Mouse (Mus musculus): ENCODE results near the gene Tmprss9. TPM values are rescaled to one million over a fixed set of nuclear protein-coding genes. Genes with fewer than 3 reads are reported as not detected.

Tmprss9 gene
- polyA plus RNA-seq, 1 experiment from 2014 or later = 0.08 TPM

GRCm38 (mm10) chr10:80895697-80896096, 24.0 kb downstream of the Tmprss9 start:
- Histone ChIP-seq H3K4me2 (replicated peaks; ENCODE audit: low read depth, low read length) (no peak overlapping the region), H3K36me3 (ENCODE audit: control insufficient read depth, insufficient read depth, low read length) (peaks cover 12% of the 10 kb centered on the region), H3K4me1 (ENCODE audit: control insufficient read depth, insufficient read depth, low read length) (peaks cover 9% of the 10 kb centered on the region), H3K4me3 (ENCODE audit: low read length) (no peak overlapping the region), H3K27ac (ENCODE audit: low read depth, low read length) (no peak overlapping the region), H3K9me3 (ENCODE audit: control insufficient read depth, low read length) (0 out of 2 replicates have a peak, but pooled peaks cover 2% of the 10 kb centered on the region), H3K9ac (ENCODE audit: low read depth, low read length) (no peak overlapping the region), H3K27me3 (ENCODE audit: control insufficient read depth, insufficient read depth, low read length) (no peaks in the 10 kb centered on the region)
- 82% methylated on average over 6 of the region's 6 CpGs for WGBS
- ATAC-seq (ENCODE audit: low FRiP score, low TSS enrichment) = no peak

GRCm38 (mm10) chr10:80896581-80897485, 25.2 kb downstream of the Tmprss9 start:
- H3K4me1 ChIP-seq (ENCODE audit: control insufficient read depth, insufficient read depth, low read length) = peaks cover 9% of the 10 kb centered on the region
- 0 out of 2 replicates have a peak, but pooled peaks cover 2% of the 10 kb centered on the region for H3K9me3 ChIP-seq (ENCODE audit: control insufficient read depth, low read length)
- no peak overlapping the region for H3K4me2 ChIP-seq (replicated peaks; ENCODE audit: low read depth, low read length)
- H3K27ac ChIP-seq (ENCODE audit: low read depth, low read length) = no peak overlapping the region
- no peak overlapping the region for H3K4me3 ChIP-seq (ENCODE audit: low read length)
- no peak overlapping the region for H3K9ac ChIP-seq (ENCODE audit: low read depth, low read length)
- no peak for ATAC-seq (ENCODE audit: low FRiP score, low TSS enrichment)
- H3K27me3 ChIP-seq (ENCODE audit: control insufficient read depth, insufficient read depth, low read length) = no peaks in the 10 kb centered on the region
- 72% methylated on average over 24 of the region's 24 CpGs for WGBS
- H3K36me3 ChIP-seq (ENCODE audit: control insufficient read depth, insufficient read depth, low read length) = peaks cover 14% of the 10 kb centered on the region

- H3K4me2 ChIP-seq (replicated peaks; ENCODE audit: low read depth, low read length) = 0 out of 2 replicates have a peak overlapping the region, but pooled peaks have one; percentile 4
- no peak overlapping the region for H3K4me3 ChIP-seq (ENCODE audit: low read length)
Measured at GRCm38 (mm10) chr10:80897861-80898510, 26.3 kb downstream of the Tmprss9 start.

GRCm38 (mm10) chr10:80899074-80899473, 27.4 kb downstream of the Tmprss9 start:
- Histone ChIP-seq H3K4me1 (ENCODE audit: control insufficient read depth, insufficient read depth, low read length) (peaks cover 9% of the 10 kb centered on the region), H3K36me3 (ENCODE audit: control insufficient read depth, insufficient read depth, low read length) (peaks cover 35% of the 10 kb centered on the region), H3K9ac (ENCODE audit: low read depth, low read length) (0 out of 2 replicates have a peak overlapping the region, but pooled peaks have one; percentile 79), H3K4me2 (replicated peaks; ENCODE audit: low read depth, low read length) (peak overlapping the region; percentile 75; the same call in 1 of the 2 replicates), H3K27ac (ENCODE audit: low read depth, low read length) (no peak overlapping the region), H3K4me3 (ENCODE audit: low read length) (no peak overlapping the region; the same call in 1 of the 2 replicates), H3K27me3 (ENCODE audit: control insufficient read depth, insufficient read depth, low read length) (no peaks in the 10 kb centered on the region), H3K9me3 (ENCODE audit: control insufficient read depth, low read length) (no peaks in the 10 kb centered on the region)
- WGBS = 82% methylated on average over 8 of the region's 8 CpGs
- ATAC-seq (ENCODE audit: low FRiP score, low TSS enrichment) = no peak

More at GRCm38 (mm10) chr10:80897861-80898510, 26.3 kb downstream of the Tmprss9 start:
- 0 out of 2 replicates have a peak overlapping the region, but pooled peaks have one; percentile 31 for H3K9ac ChIP-seq (ENCODE audit: low read depth, low read length)
- H3K27me3 ChIP-seq (ENCODE audit: control insufficient read depth, insufficient read depth, low read length) = no peaks in the 10 kb centered on the region
- no peak overlapping the region for H3K27ac ChIP-seq (ENCODE audit: low read depth, low read length)
- ATAC-seq (ENCODE audit: low FRiP score, low TSS enrichment) = no peak
- 38% methylated on average over 41 of the region's 41 CpGs for WGBS
- H3K4me1 ChIP-seq (ENCODE audit: control insufficient read depth, insufficient read depth, low read length) = peaks cover 9% of the 10 kb centered on the region
- H3K36me3 ChIP-seq (ENCODE audit: control insufficient read depth, insufficient read depth, low read length) = peaks cover 24% of the 10 kb centered on the region
- H3K9me3 ChIP-seq (ENCODE audit: control insufficient read depth, low read length) = no peaks in the 10 kb centered on the region

- peaks cover 42% of the 10 kb centered on the region for H3K36me3 ChIP-seq (ENCODE audit: control insufficient read depth, insufficient read depth, low read length)
- H3K27me3 ChIP-seq (ENCODE audit: control insufficient read depth, insufficient read depth, low read length) = no peaks in the 10 kb centered on the region
- H3K27ac ChIP-seq (ENCODE audit: low read depth, low read length) = no peak overlapping the region
- ATAC-seq (ENCODE audit: low FRiP score, low TSS enrichment) = no peak; the same call in 1 of the 2 replicates
- peak overlapping the region; percentile 75 for H3K4me2 ChIP-seq (replicated peaks; ENCODE audit: low read depth, low read length)
- H3K4me1 ChIP-seq (ENCODE audit: control insufficient read depth, insufficient read depth, low read length) = peaks cover 9% of the 10 kb centered on the region
- 10% methylated on average over 25 of the region's 25 CpGs for WGBS
- peak overlapping the region; percentile 83 for H3K4me3 ChIP-seq (ENCODE audit: low read length)
- H3K9me3 ChIP-seq (ENCODE audit: control insufficient read depth, low read length) = no peaks in the 10 kb centered on the region
- peak overlapping the region; percentile 79 for H3K9ac ChIP-seq (ENCODE audit: low read depth, low read length)
Measured at GRCm38 (mm10) chr10:80899591-80900317, 28.1 kb downstream of the Tmprss9 start.

GRCm38 (mm10) chr10:80900318-80901247, 28.9 kb downstream of the Tmprss9 start, which contains the start of gene Timm13:
TSS of gene Timm13 (minus strand) at chr10:80900969.
- ATAC-seq (ENCODE audit: low FRiP score, low TSS enrichment) = peak; percentile 94
- peak within 1 kb of the TSS; percentile 75 for H3K4me2 ChIP-seq (replicated peaks; ENCODE audit: low read depth, low read length)
- peaks cover 49% of the 10 kb centered on the region for H3K36me3 ChIP-seq (ENCODE audit: control insufficient read depth, insufficient read depth, low read length)
- H3K27me3 ChIP-seq (ENCODE audit: control insufficient read depth, insufficient read depth, low read length) = no peaks in the 10 kb centered on the region
- H3K4me1 ChIP-seq (ENCODE audit: control insufficient read depth, insufficient read depth, low read length) = peaks cover 9% of the 10 kb centered on the region
- H3K9me3 ChIP-seq (ENCODE audit: control insufficient read depth, low read length) = no peaks in the 10 kb centered on the region
- peak within 1 kb of the TSS; percentile 83 for H3K4me3 ChIP-seq (ENCODE audit: low read length)
- WGBS = under 1% methylated on average over 72 of the region's 72 CpGs
- peak within 1 kb of the TSS; percentile 84 for H3K27ac ChIP-seq (ENCODE audit: low read depth, low read length)
- peak within 1 kb of the TSS; percentile 79 for H3K9ac ChIP-seq (ENCODE audit: low read depth, low read length)

GRCm38 (mm10) chr10:80901409-80902272, 30.0 kb downstream of the Tmprss9 start:
- ATAC-seq (ENCODE audit: low FRiP score, low TSS enrichment) = no peak
- peak overlapping the region; percentile 31 for H3K4me2 ChIP-seq (replicated peaks; ENCODE audit: low read depth, low read length)
- H3K9ac ChIP-seq (ENCODE audit: low read depth, low read length) = peak overlapping the region; percentile 34; the same call in 1 of the 2 replicates
- no peaks in the 10 kb centered on the region for H3K27me3 ChIP-seq (ENCODE audit: control insufficient read depth, insufficient read depth, low read length)
- peak overlapping the region; percentile 14; the same call in 1 of the 2 replicates for H3K27ac ChIP-seq (ENCODE audit: low read depth, low read length)
- no peaks in the 10 kb centered on the region for H3K9me3 ChIP-seq (ENCODE audit: control insufficient read depth, low read length)
- peak overlapping the region; percentile 14; the same call in 1 of the 2 replicates for H3K4me3 ChIP-seq (ENCODE audit: low read length)
- H3K4me1 ChIP-seq (ENCODE audit: control insufficient read depth, insufficient read depth, low read length) = peaks cover 9% of the 10 kb centered on the region
- peaks cover 59% of the 10 kb centered on the region for H3K36me3 ChIP-seq (ENCODE audit: control insufficient read depth, insufficient read depth, low read length)
- 89% methylated on average over 19 of the region's 19 CpGs for WGBS
